In the genomic region with DNA sequence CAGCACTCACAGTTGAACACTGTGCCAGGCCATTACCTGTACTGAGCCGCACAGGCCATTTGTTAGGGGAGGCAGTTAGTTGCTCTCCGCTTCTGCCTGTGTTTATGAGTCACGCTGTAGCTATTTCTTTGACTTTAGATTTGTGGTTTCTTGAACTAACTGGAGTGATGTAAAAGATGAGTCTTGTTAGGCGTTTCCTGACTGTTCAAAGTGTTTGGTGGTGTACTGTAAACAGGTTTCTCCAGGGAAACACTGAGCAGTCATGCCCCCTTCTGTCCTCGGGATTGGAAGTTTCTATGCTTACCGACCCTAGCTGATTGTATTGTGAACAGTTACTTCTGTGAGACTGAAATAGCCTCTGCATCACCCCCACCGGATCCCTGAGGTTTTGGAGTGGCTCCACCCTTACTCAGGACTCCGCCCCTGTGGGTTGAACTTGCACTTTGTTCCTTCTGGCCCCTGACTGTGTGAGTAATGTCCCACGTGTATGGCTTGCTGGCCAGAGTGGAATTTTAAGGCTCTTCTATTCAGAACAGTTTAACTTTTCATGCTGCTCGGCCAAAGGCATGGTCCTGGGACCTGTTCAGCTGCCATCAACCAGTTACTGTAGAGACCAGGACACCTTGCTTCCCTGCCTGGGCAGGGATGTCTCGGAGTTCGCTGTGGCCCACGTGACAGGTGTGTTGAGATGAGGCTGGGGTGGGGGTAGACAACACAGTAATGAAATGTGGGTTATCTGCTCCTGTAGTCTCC, we compare ENCODE assay signal across 8 mouse cellular contexts. TPM values are rescaled to one million over a fixed set of nuclear protein-coding genes. Genes with fewer than 3 reads are reported as not detected.
DNase-seq lines count a peak whose midpoint lies in the region; ATAC-seq and TF ChIP-seq lines count a peak whose summit lies in the region.

No protein-coding gene starts in this region.

- peaks cover 37% of the 10 kb centered on the region for H3K4me1 ChIP-seq in midbrain, embryonic 12.5 days
- H3K4me1 ChIP-seq in stomach, embryonic 16.5 days (ENCODE audit: control insufficient read depth, insufficient read depth, low read length), result peaks cover 26% of the 10 kb centered on the region

- peaks cover 52% of the 10 kb centered on the region for H3K79me3 ChIP-seq in C2C12 (ENCODE audit: low read depth)

- H3K27ac ChIP-seq in midbrain, embryonic 12.5 days (replicated peaks), result no peak overlapping the region
- peak overlapping the region; percentile 84 for H3K27ac ChIP-seq in stomach, embryonic 16.5 days (ENCODE audit: low read length)

- intact Hi-C loops in heart, postnatal 25 days (cut with DNase I), result no loop called here

- peak; percentile 84 for ATAC-seq in erythroid progenitor cell, adult 5-6 weeks (replicated peaks; ENCODE audit: low FRiP score, poor library complexity, severe bottlenecking)
- 0 out of 2 replicates have a peak, but pooled peaks have one; percentile 21 for ATAC-seq in midbrain, embryonic 12.5 days (ENCODE audit: low FRiP score, low read depth)
- peak; percentile 81 for ATAC-seq in stomach, embryonic 16.5 days (ENCODE audit: insufficient read depth, low FRiP score)

- WGBS in large intestine, adult 2 months, result 6% methylated on average over 13 of the region's 13 CpGs
- WGBS in midbrain, embryonic 12.5 days, result 26% methylated on average over 13 of the region's 13 CpGs
- WGBS in stomach, embryonic 16.5 days, result 17% methylated on average over 13 of the region's 13 CpGs

- H3K9ac ChIP-seq in midbrain, embryonic 12.5 days (replicated peaks), result 0 out of 2 replicates have a peak overlapping the region, but pooled peaks have one; percentile 2
- H3K9ac ChIP-seq in stomach, embryonic 16.5 days (ENCODE audit: low read length), result peak overlapping the region; percentile 33

- H3K4me2 ChIP-seq in midbrain, embryonic 12.5 days (replicated peaks), result 0 out of 2 replicates have a peak overlapping the region, but pooled peaks have one; percentile 3
- peak overlapping the region; percentile 52 for H3K4me2 ChIP-seq in stomach, embryonic 16.5 days (ENCODE audit: low read depth, low read length)

- H3K4me3 ChIP-seq in C2C12 (ENCODE audit: insufficient read depth, poor library complexity, severe bottlenecking), result peak overlapping the region; percentile 53
- H3K4me3 ChIP-seq in midbrain, embryonic 12.5 days, result no peak overlapping the region
- H3K4me3 ChIP-seq in stomach, embryonic 16.5 days (replicated peaks; ENCODE audit: low read length), result peak overlapping the region; percentile 29

- H3K27me3 ChIP-seq in C2C12 (ENCODE audit: control insufficient read depth, insufficient read depth, insufficient read length), result no peaks in the 10 kb centered on the region
- peaks cover 18% of the 10 kb centered on the region for H3K27me3 ChIP-seq in midbrain, embryonic 12.5 days
- H3K27me3 ChIP-seq in stomach, embryonic 16.5 days (ENCODE audit: control insufficient read depth, insufficient read depth, low read length), result no peaks in the 10 kb centered on the region

- no peak for TF ChIP-seq CTCF in C2C12 (IDR thresholded peaks at IDR 0.05; ENCODE audit: control insufficient read depth, insufficient read depth, insufficient read length)

- H3K9me3 ChIP-seq in midbrain, embryonic 12.5 days, result no peaks in the 10 kb centered on the region
- no peaks in the 10 kb centered on the region for H3K9me3 ChIP-seq in stomach, embryonic 16.5 days (replicated peaks; ENCODE audit: control insufficient read depth, low read length)

- H3ac ChIP-seq in C2C12 (ENCODE audit: control insufficient read depth, insufficient read length, low read depth), result peak overlapping the region; percentile 64

- H3K36me3 ChIP-seq in C2C12 (ENCODE audit: control insufficient read depth, insufficient read depth), result no peaks in the 10 kb centered on the region
- H3K36me3 ChIP-seq in midbrain, embryonic 12.5 days, result no peaks in the 10 kb centered on the region
- no peaks in the 10 kb centered on the region for H3K36me3 ChIP-seq in stomach, embryonic 16.5 days (ENCODE audit: control insufficient read depth, insufficient read depth, low read length)

- peak; percentile 87 for DNase-seq in adipocyte (ENCODE audit: low spot score)
- peak; percentile 77 for DNase-seq in heart, postnatal 25 days (ENCODE audit: low spot score)
- peak; percentile 86 for DNase-seq in large intestine, adult 2 months (ENCODE audit: low read depth, low spot score)
- no peak for DNase-seq in right cerebral cortex, adult 2 months (ENCODE audit: low spot score in 2 of 2)

- H3K79me2 ChIP-seq in C2C12 (ENCODE audit: control insufficient read depth, insufficient read depth), result peaks cover 81% of the 10 kb centered on the region

TF ChIP-seq in C2C12, 6 proteins besides CTCF, POLR2A, EP300 and RAD21:
- no peak for TF ChIP-seq MYOG (IDR thresholded peaks at IDR 0.05; ENCODE audit: control insufficient read depth, extremely low read depth, insufficient read length)
- peak; percentile 58 for TF ChIP-seq USF1 (IDR thresholded peaks at IDR 0.05; ENCODE audit: low read depth)
- TF ChIP-seq CEBPB (IDR thresholded peaks at IDR 0.05; ENCODE audit: low read depth), result peak; percentile 19
- TF ChIP-seq MAX (IDR thresholded peaks at IDR 0.05), result peak; percentile 85
- no peak for TF ChIP-seq MYOD1 (IDR thresholded peaks at IDR 0.05; ENCODE audit: control insufficient read depth, insufficient read length, low read depth)
- peak; percentile 73 for TF ChIP-seq FOSL1 (IDR thresholded peaks at IDR 0.05; ENCODE audit: insufficient read depth, low read length, poor library complexity, severe bottlenecking)

RNA-seq across cellular contexts. Expression of a gene that starts 57.0 kb away (rescaled TPM):
- 17.1 TPM for polyA plus RNA-seq in C2C12 (2012; fragmentation: generic; extraction: Trizol)
- total RNA-seq in erythroid progenitor cell, adult 5-6 weeks (2015; ENCODE audit: low replicate concordance), result 4.0 and 5.4 TPM in 2 replicates
- 1.3 and 1.7 TPM in 2 replicates for total RNA-seq in erythroid progenitor cell, adult 5-6 weeks (2017; ENCODE audit: low replicate concordance)
- total RNA-seq in heart, postnatal 25 days (2021), result 10 to 100 TPM; 19.7 to 23.5 TPM
- 1.9 and 2.4 TPM in 2 replicates for polyA plus RNA-seq in large intestine, adult 2 months (2012; rRNA removed)
- 6.2 and 6.4 TPM in 2 replicates for polyA plus RNA-seq in midbrain, embryonic 12.5 days (2016; fragmentation: Nextera tagmentation; extraction: Ambion mirVana)
- 3.1 and 3.6 TPM in 2 replicates for polyA plus RNA-seq in stomach, embryonic 16.5 days (2015; fragmentation: Nextera tagmentation; extraction: Ambion mirVana)

RNA-seq across cellular contexts. Expression of a gene that starts 58.6 kb away (rescaled TPM):
- 10.6 TPM for polyA plus RNA-seq in C2C12 (2012; fragmentation: generic; extraction: Trizol)
- 3.2 and 5.4 TPM in 2 replicates for total RNA-seq in erythroid progenitor cell, adult 5-6 weeks (2015; ENCODE audit: low replicate concordance)
- total RNA-seq in erythroid progenitor cell, adult 5-6 weeks (2017; ENCODE audit: low replicate concordance), result 4.1 and 10.4 TPM in 2 replicates
- total RNA-seq in heart, postnatal 25 days (2021), result 10 to 100 TPM in 1 of 2 experiments, 1 to 10 TPM in 1; 9.2 to 10.6 TPM
- 21.1 and 26.2 TPM in 2 replicates for polyA plus RNA-seq in large intestine, adult 2 months (2012; rRNA removed)
- polyA plus RNA-seq in midbrain, embryonic 12.5 days (2016; fragmentation: Nextera tagmentation; extraction: Ambion mirVana), result 2.9 and 4.8 TPM in 2 replicates
- 14.6 and 19.2 TPM in 2 replicates for polyA plus RNA-seq in stomach, embryonic 16.5 days (2015; fragmentation: Nextera tagmentation; extraction: Ambion mirVana)

Comparison
In these comparisons a context has a peak if more than half of its experiments do, and no peak if none do; other contexts are left out.
1. DNase-seq: peak in adipocyte (single experiment), heart, postnatal 25 days (single experiment) and large intestine, adult 2 months (single experiment); none in right cerebral cortex, adult 2 months (0 of 2).
2. ATAC-seq: peak in every context shown above with its lines; median percentile 84 in erythroid progenitor cell, adult 5-6 weeks; 81 in stomach, embryonic 16.5 days; 21 in midbrain, embryonic 12.5 days.